Mouse (Mus musculus) kidney, adult 18-20 months (tissue): ENCODE measurements around the gene Acp2.
A peak's percentile ranks its signal among the peaks of the same experiment; 100 is the strongest.

Experiments
- DNase-seq: peaks from one replicate; pipeline ENCODE4 v3.0.0; 2021

The Acp2 gene

DNA sequence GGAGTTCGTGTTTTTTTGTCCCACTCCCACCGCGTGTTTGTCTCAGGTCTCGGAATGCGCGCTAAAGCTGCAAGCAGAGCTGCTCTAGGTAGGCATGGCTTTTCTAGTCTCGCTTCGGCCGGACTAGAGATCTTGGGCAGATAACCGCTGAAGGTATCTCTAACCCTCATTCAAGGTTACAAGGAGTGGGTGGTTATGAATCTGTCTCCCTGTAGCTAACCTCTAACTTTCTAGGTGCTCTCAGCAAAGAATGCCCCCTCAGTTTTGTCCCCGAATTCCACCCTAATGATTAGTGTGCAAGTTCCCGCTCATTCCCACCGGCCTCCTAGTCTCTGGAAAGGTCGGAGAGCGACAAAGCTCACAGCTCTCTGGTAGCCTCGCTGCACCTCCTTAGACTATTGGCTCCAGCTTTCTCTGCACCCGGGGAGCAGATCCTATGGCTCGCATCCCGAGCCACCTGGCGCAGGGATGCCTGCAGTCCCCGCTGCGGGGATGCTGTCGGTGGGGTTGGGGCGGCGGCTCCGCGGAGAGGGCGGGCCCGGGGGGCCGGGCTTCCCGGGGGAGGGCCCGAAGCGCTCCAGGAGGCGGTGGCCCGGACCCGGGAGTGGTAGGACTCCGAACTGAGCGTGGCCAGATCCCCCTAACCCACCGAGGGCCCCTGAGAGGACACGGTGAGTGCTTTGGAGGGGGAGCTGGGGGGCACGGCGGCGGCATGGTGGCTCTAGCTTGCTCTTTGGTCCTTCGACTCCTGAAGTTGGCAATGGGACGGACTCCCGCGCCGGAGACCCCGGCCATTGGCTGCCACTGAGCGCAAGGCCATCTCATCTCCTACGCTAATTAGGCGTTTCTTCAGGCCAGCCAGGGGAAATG lies 53.8 kb downstream of the Acp2 start:
- peak; percentile 79 for DNase-seq

DNA sequence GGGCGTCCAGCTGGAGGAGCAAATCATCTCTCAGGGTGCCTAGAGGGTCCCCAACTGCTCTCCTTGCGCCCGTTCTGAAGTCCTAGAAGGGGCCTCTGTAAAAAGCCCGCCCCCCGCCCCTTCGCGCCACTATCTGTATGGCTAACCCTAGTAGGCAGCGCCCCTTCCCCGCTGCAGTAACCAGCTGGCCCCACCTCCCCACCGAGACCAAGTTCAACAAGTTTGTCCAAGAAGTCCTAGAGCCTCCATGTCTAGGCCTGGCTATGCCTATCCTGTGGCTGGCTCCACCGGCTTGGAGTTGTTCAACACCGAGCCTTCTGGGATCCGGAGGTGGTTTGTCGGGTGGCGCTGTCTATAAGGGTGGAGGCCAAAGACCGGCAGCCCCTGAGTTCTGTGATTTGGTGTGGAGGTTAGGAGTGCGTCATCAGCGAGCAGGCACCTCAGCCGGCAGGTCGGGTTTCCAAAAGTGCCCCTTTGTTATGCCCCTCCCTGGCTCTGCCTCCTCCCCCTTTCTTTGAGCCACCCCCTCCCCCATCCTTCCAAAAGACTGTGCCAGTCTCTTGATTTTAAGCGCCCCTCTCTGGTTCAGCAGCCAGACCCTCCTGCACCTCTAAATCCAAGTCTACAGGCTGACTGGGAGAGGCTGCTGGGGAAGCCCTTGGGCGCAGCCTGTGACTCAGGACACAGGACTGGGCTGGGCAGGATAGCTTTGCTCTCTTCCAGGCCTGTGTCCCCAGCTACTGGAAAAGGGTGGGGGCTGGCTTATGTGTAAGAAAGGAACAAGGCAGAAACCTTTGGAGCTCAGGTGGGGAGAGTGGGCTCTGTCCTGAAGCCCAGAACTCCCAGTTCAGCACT lies 54.7 kb downstream of the Acp2 start:
- peak; percentile 55 for DNase-seq

DNA sequence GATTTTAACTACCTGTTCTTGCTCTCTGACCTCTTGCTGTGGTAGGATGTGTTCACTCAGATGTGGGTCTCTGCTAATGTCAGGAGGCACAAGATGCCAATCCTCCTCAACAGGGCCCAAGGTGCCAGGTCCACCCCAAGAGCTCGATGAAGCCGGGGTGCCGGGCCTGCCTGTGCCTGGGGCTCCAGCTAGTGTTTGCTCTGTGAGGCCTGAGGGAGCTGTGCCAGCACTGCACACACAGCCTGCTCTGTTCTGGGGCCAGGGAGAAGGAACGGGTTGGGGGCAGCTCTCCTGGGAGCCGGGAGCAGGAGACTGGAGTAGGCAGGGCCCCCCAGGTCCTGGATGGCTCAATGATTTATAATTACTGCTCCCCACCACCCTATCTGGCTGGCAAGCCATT lies 55.4 kb downstream of the Acp2 start:
- DNase-seq: no peak

DNA sequence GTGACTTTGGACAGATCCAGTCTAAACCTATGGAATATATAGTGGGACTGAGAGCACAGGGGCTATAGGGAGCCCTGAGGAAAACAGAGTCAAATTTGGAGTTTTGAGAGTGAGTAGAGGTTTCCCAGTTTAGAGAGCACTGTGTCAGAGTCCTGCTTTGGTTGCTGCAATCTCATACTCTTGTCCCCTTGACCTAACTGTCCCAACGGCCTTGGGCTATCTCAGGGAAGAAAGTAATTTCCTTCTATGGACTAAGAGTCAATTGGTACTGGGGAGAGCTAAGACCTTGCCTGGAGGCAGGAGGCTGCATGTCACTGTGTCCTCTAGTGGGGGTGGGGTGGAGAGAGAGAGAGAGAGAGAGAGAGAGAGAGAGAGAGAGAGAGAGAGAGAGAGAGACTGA lies 56.1 kb downstream of the Acp2 start:
- no peak for DNase-seq

DNA sequence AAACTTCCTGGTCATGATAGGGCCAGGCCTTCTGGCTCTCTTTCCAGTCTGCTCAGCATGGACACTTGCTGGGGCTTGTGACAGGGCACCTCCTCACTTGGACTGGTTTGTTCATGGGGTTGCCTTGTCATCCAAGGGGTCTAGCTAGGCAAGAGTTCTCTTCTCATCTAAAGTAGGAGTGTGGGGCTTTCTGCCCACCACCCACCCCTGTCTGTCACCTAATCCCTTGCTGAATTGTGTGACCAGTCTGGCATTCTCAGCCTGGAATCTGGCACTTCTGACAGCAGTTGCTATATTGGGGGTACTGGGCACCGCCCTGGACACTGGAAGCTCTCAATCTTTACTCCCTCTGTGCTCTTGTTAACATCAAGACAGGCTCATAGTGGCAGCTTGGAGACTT lies 56.8 kb downstream of the Acp2 start:
- no peak for DNase-seq
